Mouse (Mus musculus) limb, embryonic 11.5 days (tissue): Measurements from ENCODE around the gene Tcn2. TPM values are rescaled to one million over a fixed set of nuclear protein-coding genes. Genes with fewer than 3 reads are reported as not detected.

Source experiments
- ATAC-seq: fragments of 200-750 bp; cut with Nextera tagmentation; 2 replicates; pipeline ENCODE4 v1.8.0; 2017; ENCODE audit warnings: low read depth; ENCODE audit not compliant: insufficient number of reproducible peaks, low FRiP score, low TSS enrichment
- DNase-seq: peaks from one replicate; pipeline ENCODE4 v3.0.0-alpha.2; 2015; ENCODE audit warnings: low spot score
- H3K27ac ChIP-seq: fragments of 300-500 bp; sonication (generic); replicated peaks from 2 replicates; pipeline ENCODE4 v1.5.1; 2014; ENCODE audit warnings: low read depth, mild to moderate bottlenecking, low read length
- H3K27me3 ChIP-seq: fragments of 300-500 bp; sonication (generic); 2 replicates; pipeline ENCODE4 v1.6.1; 2014; ENCODE audit warnings: mild to moderate bottlenecking, low read length, mixed read lengths; ENCODE audit not compliant: control insufficient read depth, insufficient read depth
- H3K36me3 ChIP-seq: fragments of 300-500 bp; sonication (generic); 2 replicates; pipeline ENCODE4 v1.6.1; 2014; ENCODE audit warnings: mild to moderate bottlenecking, low read length, moderate library complexity, mixed read lengths; ENCODE audit not compliant: control insufficient read depth, insufficient read depth
- H3K4me1 ChIP-seq: fragments of 300-500 bp; sonication (generic); 2 replicates; pipeline ENCODE4 v1.6.1; 2014; ENCODE audit warnings: low read length, mixed read lengths; ENCODE audit not compliant: control insufficient read depth, insufficient read depth
- H3K4me2 ChIP-seq: fragments of 300-500 bp; sonication (generic); 2 replicates; pipeline ENCODE4 v1.6.1; 2014; ENCODE audit warnings: low read depth, mild to moderate bottlenecking, moderate library complexity; ENCODE audit not compliant: severe bottlenecking
- H3K4me3 ChIP-seq: fragments of 300-500 bp; sonication (generic); 2 replicates; pipeline ENCODE4 v1.5.1; 2014; ENCODE audit warnings: low read depth, low read length
- H3K9ac ChIP-seq: fragments of 300-500 bp; sonication (generic); 2 replicates; pipeline ENCODE4 v1.6.1; 2014; ENCODE audit warnings: mild to moderate bottlenecking, low read length
- H3K9me3 ChIP-seq: fragments of 300-500 bp; sonication (generic); 2 replicates; pipeline ENCODE4 v1.6.1; 2016; ENCODE audit warnings: low read length; ENCODE audit not compliant: control insufficient read depth
- whole genome bisulfite sequencing: fragments of 180-500 bp; shearing (Covaris S2); extraction: QIAGEN DNeasy Blood & Tissue Kit; methylation state at CpG from one replicate; pipeline ENCODE4 v1.1.7; 2014; 5-methylcytosine and 5-hydroxymethylcytosine counted together
- polyA plus RNA-seq: library from polyadenylated mRNA; unstranded; fragments of >200 nt; fragmentation: Nextera tagmentation; extraction: Ambion mirVana; gene quantifications from 2 replicates; pipeline ENCODE4 v1.2.1, GENCODE M21; 2014

Tcn2 gene
- polyA plus RNA-seq, 1 experiment from 2014 or later = 28.9 TPM

- ATAC-seq (no peak), DNase-seq (no peak)
- H3K36me3 ChIP-seq = no peaks in the 10 kb centered on the region
- no peaks in the 10 kb centered on the region for H3K9me3 ChIP-seq
- H3K27ac ChIP-seq = no peak overlapping the region
- no peaks in the 10 kb centered on the region for H3K4me1 ChIP-seq
- H3K4me2 ChIP-seq = no peak overlapping the region
- no peak overlapping the region for H3K4me3 ChIP-seq
- H3K9ac ChIP-seq = no peak overlapping the region
- 80% methylated on average over 7 of the region's 7 CpGs for WGBS
- H3K27me3 ChIP-seq = no peaks in the 10 kb centered on the region
These were observed 53.3 kb downstream of the Tcn2 start for GRCm38 (mm10) chr11:3878660-3879059.

DNA sequence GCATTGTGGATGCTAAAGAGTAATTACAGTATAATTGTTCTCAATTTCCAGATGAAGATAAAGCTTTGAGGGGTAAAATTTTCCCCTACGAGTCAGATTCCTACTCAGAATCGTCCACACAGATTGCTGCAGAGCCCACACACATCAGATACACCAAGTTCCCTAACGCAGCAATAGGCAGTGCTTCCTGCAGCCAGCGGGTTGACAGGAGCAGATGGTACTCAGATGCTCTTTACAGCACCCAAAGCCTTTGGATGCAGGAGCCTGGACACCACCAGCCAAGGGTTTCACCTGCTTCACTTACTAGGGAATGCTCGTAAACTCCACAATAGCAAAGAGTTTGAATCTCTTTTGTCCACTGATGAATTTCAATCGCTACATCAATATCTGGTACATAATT, 55.5 kb downstream of the Tcn2 start:
- H3K36me3 ChIP-seq = no peaks in the 10 kb centered on the region
- H3K9me3 ChIP-seq = no peaks in the 10 kb centered on the region
- no peaks in the 10 kb centered on the region for H3K27me3 ChIP-seq
- no peak overlapping the region for H3K27ac ChIP-seq
- H3K4me1 ChIP-seq = no peaks in the 10 kb centered on the region
- H3K4me3 ChIP-seq = no peak overlapping the region
- ATAC-seq (no peak), DNase-seq (no peak)
- WGBS = 73% methylated on average over 6 of the region's 6 CpGs
- no peak overlapping the region for H3K4me2 ChIP-seq
- H3K9ac ChIP-seq = no peak overlapping the region

Other genes starting within 250 kb of the Tcn2 start
- 0.30 and 0.69 TPM in 2 replicates for gene Osbp2, start 68.3 kb downstream of the Tcn2 start, polyA plus RNA-seq
- gene 4921536K21Rik, start 37.1 kb downstream of the Tcn2 start, polyA plus RNA-seq = 0.33 and 0.47 TPM in 2 replicates
- gene Dusp18, start 36.9 kb downstream of the Tcn2 start, polyA plus RNA-seq = 13.7 and 14.5 TPM in 2 replicates
- 1.7 and 2.1 TPM in 2 replicates for gene Slc35e4, start 17.5 kb downstream of the Tcn2 start, polyA plus RNA-seq
- 81.9 and 87.4 TPM in 2 replicates for gene Pes1, start 31.8 kb upstream of the Tcn2 start, polyA plus RNA-seq
- gene 4930556J24Rik, start 44.6 kb upstream of the Tcn2 start, polyA plus RNA-seq = not detected in 2 replicates
- 2.6 and 3.2 TPM in 2 replicates for gene Gal3st1, start 51.5 kb upstream of the Tcn2 start, polyA plus RNA-seq
- gene Sec14l4, start 99.3 kb upstream of the Tcn2 start, polyA plus RNA-seq = not detected in 2 replicates
- gene Sec14l3, start 132.7 kb upstream of the Tcn2 start, polyA plus RNA-seq = not detected in 2 replicates
- gene Mtfp1, start 163.3 kb upstream of the Tcn2 start, polyA plus RNA-seq = 8.5 and 10.9 TPM in 2 replicates
- 1.9 and 2.2 TPM in 2 replicates for gene Sec14l2, start 191.3 kb upstream of the Tcn2 start, polyA plus RNA-seq
- gene Rnf215, start 203.0 kb upstream of the Tcn2 start, polyA plus RNA-seq = 24.3 and 28.9 TPM in 2 replicates
- gene Ccdc157, start 228.1 kb upstream of the Tcn2 start, polyA plus RNA-seq = 4.3 and 4.7 TPM in 2 replicates
- 98.3 and 112 TPM in 2 replicates for gene Sf3a1, start 228.2 kb upstream of the Tcn2 start, polyA plus RNA-seq